ENCODE assay signal across 1 mouse cellular context in the genomic region with DNA sequence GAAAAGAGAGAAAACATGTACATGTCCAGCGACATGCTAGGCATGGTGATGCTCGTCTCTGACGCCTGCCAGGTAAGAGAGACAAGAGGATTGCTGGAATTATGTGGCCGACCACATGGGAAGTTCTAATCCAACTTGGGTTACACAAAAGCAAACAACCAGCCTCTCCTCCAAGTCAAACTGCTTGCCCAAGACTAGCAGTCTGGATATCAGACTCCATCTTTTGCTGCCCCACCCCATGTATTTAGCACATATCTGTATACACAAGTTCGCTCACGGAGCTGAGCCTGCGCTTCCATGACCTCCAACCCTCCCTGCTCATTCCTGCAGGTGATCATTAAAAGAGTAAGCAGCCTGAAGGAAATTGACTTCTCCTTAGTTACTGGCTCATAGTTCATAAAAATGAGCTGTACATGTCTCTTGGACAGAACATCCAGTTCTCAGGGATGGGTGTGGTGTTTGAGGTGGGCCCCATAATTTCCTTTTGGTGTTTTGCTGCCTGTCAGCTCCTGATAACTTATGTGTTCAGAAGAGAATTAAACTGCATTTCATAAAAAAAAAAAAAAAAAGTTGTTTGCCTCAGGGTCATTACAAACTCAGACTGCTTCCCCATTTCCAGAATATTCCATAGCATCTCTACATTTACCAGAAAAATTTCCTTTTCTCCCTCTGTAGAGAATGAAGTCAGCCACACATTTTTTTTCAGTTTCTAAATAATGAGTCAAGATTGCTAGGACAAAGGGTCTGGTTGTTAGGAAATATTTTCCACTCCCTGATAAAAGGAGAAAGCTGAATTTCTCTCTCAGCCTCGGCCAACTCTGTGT.
TF ChIP-seq lines count a peak whose summit lies in the region.

No protein-coding gene starts in this region.

TF ChIP-seq in MEL, 35 proteins besides CTCF, POLR2A, EP300 and RAD21:
- TF ChIP-seq ZKSCAN1 (IDR thresholded peaks at IDR 0.05; ENCODE audit: low read depth, low read length) (peak; percentile 8; the same call in 1 of the 2 replicates), TCF12 (IDR thresholded peaks at IDR 0.05; ENCODE audit: low read depth, low read length) (peak; percentile 68; the same call in 1 of the 2 replicates), E2F4 (IDR thresholded peaks at IDR 0.05; ENCODE audit: borderline replicate concordance, low read depth, low read length) (no peak), SMC3 (IDR thresholded peaks at IDR 0.05; ENCODE audit: low read depth, low read length) (no peak; the same call in 1 of the 2 replicates), MAX (IDR thresholded peaks at IDR 0.05; ENCODE audit: low read length) (0 out of 2 replicates have a peak, but pooled peaks have one; percentile 34), ZC3H11A (IDR thresholded peaks at IDR 0.05; ENCODE audit: low read depth, low read length) (peak; percentile 11; the same call in 1 of the 2 replicates), MYB (IDR thresholded peaks at IDR 0.05; ENCODE audit: low read depth, low read length) (no peak), TAL1 (IDR thresholded peaks at IDR 0.05; ENCODE audit: low read length) (peak; percentile 64), BHLHE40 (IDR thresholded peaks at IDR 0.05; ENCODE audit: borderline replicate concordance, low read depth, low read length) (0 out of 2 replicates have a peak, but pooled peaks have one; percentile 9), KAT2A (conservative IDR thresholded peaks at IDR 0.05; ENCODE audit: low read depth, low read length) (no peak; the same call in 1 of the 2 replicates), ETS1 (IDR thresholded peaks at IDR 0.05; ENCODE audit: low read depth, low read length) (peak; percentile 63), ZNF384 (IDR thresholded peaks at IDR 0.05; ENCODE audit: low read depth, low read length) (peak; percentile 99), CHD2 (IDR thresholded peaks at IDR 0.05; ENCODE audit: low read length) (no peak), RCOR1 (IDR thresholded peaks at IDR 0.05; ENCODE audit: low read depth, low read length) (0 out of 2 replicates have a peak, but pooled peaks have one; percentile 9), CHD1 (IDR thresholded peaks at IDR 0.05; ENCODE audit: low read depth, low read length) (no peak; the same call in 1 of the 2 replicates), HCFC1 (IDR thresholded peaks at IDR 0.05; ENCODE audit: low read depth, low read length) (0 out of 2 replicates have a peak, but pooled peaks have one; percentile 35), UBTF (IDR thresholded peaks at IDR 0.05; ENCODE audit: borderline replicate concordance, insufficient read depth, low read depth, low read length) (no peak), GATA1 (IDR thresholded peaks at IDR 0.05; ENCODE audit: low read depth, low read length) (peak; percentile 59), SIN3A (IDR thresholded peaks at IDR 0.05; ENCODE audit: low read length) (peak; percentile 52; the same call in 1 of the 2 replicates)
